Mouse (Mus musculus) megakaryocyte, embryonic 14.5 days (primary cell): Measurements from ENCODE around the gene Adgrv1. TPM values are rescaled to one million over a fixed set of nuclear protein-coding genes. Genes with fewer than 3 reads are reported as not detected.

ENCODE experiments used
- H3K27me3 ChIP-seq: replicated peaks from 2 replicates; pipeline ENCODE3; 2012; ENCODE audit warnings: inconsistent platforms
- H3K36me3 ChIP-seq: replicated peaks from 2 replicates; pipeline ENCODE3; 2012; ENCODE audit warnings: low read length, inconsistent platforms, mixed read lengths
- H3K4me1 ChIP-seq: 2 replicates; pipeline ENCODE4 v1.6.1; 2012; ENCODE audit warnings: inconsistent platforms
- H3K4me3 ChIP-seq: replicated peaks from 2 replicates; pipeline ENCODE3; 2012; ENCODE audit warnings: moderate library complexity, mild to moderate bottlenecking, inconsistent platforms
- H3K9me3 ChIP-seq: 2 replicates; pipeline ENCODE4 v1.6.1; 2012; ENCODE audit warnings: inconsistent platforms
- FLI1 ChIP-seq: IDR thresholded peaks from 2 replicates; pipeline ENCODE4 v1.6.1; 2012; ENCODE audit warnings: low read length, inconsistent platforms, mixed read lengths
- GATA1 ChIP-seq: IDR thresholded peaks from 3 replicates; pipeline ENCODE4 v1.6.1; 2012; ENCODE audit warnings: mixed read lengths, low read length, inconsistent platforms, borderline replicate concordance
- polyA plus RNA-seq: library from polyadenylated mRNA; stranded (reverse); fragments of >175 nt; gene quantifications from 2 replicates; pipeline ENCODE4 v1.2.3, GENCODE M21; 2012; ENCODE audit warnings: low replicate concordance; ENCODE audit not compliant: insufficient read depth

Gene Adgrv1
- polyA plus RNA-seq, 1 experiment: not detected

DNA sequence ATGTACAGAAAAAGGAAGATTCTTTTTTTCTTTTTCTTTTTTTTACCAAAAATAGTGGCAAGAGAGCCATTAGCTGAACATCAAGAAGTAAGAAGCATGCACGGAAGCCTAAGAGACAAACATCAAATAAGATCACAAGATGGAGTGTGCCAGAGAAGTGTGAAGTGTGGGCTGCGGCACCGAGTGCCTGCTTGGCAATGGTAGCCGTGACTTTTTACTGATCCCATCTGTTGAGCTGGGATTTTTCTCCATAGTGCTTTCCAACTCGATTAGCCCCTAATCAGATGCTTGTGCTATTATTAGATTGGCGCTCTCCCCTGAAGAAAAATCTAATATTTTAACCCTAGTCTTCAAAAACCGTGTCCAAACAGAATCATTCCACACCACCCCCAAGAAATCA lies 141.0 kb downstream of the Adgrv1 start:
- H3K4me1 ChIP-seq: no peaks in the 10 kb centered on the region
- TF ChIP-seq FLI1: no peak
- TF ChIP-seq GATA1: no peak
- peaks cover 7% of the 10 kb centered on the region for H3K9me3 ChIP-seq
- no peak overlapping the region for H3K4me3 ChIP-seq
- H3K36me3 ChIP-seq: no peaks in the 10 kb centered on the region
- no peaks in the 10 kb centered on the region for H3K27me3 ChIP-seq

DNA sequence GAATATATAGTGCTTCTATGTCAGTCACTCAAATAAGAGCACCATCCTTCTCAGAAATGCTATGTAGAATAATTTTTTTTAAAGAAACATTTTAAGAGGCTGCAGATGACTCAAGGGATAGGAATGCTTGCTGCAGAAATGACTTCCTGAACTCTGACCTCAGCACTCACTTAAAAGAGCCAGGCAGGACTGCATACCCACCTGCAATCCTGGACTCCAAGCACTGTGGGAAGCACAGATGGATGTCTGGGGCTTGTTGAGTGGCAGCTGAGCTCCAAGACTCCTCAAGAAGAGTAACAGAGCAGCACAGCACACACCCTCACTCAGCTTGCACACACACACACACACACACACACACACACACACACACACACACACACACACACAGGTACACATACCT lies 146.0 kb downstream of the Adgrv1 start:
- no peaks in the 10 kb centered on the region for H3K36me3 ChIP-seq
- TF ChIP-seq FLI1 (no peak), GATA1 (no peak)
- H3K4me3 ChIP-seq: no peak overlapping the region
- no peaks in the 10 kb centered on the region for H3K4me1 ChIP-seq
- no peaks in the 10 kb centered on the region for H3K27me3 ChIP-seq
- H3K9me3 ChIP-seq: peaks cover 7% of the 10 kb centered on the region

DNA sequence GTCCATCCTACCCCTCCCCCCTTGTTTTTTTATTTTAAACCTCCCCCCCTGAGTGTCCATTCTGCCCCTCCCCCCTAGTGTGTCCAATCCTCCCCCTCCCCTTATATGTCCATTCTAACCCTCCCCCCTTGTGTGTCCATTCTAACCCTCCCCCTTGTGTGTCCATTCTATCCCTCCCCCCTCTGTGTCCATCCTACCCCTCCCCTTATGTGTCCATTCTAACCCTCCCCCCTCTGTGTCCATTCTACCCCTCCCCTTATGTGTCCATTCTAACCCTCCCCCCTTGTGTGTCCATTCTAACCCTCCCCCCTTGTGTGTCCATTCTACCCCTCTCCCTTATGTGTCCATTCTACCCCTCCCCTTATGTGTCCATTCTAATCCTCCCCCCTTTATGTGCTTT lies 159.2 kb downstream of the Adgrv1 start:
- Histone ChIP-seq H3K4me1 (no peaks in the 10 kb centered on the region), H3K9me3 (peaks cover 8% of the 10 kb centered on the region), H3K27me3 (no peaks in the 10 kb centered on the region), H3K4me3 (no peak overlapping the region), H3K36me3 (no peaks in the 10 kb centered on the region)
- TF ChIP-seq FLI1 (no peak), GATA1 (no peak)

DNA sequence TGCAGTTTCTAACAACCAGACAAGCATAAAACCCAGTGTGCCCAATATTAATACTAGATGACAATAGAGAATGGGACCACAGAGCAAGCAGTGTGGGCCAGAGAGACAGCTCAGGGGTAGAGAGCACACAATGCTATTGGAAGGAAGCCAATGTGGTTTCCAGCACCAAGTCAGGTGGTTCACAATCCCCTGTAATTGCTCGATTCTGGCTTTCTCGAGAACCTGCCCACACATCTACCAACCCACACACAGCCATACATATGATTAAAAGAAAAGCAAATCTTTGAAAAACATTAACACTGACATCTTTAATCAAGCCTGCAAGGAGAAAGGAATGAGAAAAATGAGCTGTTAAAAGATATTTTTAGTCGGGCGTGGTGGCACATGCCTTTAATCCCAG lies 166.3 kb downstream of the Adgrv1 start:
- no peak for TF ChIP-seq FLI1
- no peaks in the 10 kb centered on the region for H3K36me3 ChIP-seq
- peaks cover 3% of the 10 kb centered on the region; the same call in 1 of the 2 replicates for H3K9me3 ChIP-seq
- no peaks in the 10 kb centered on the region for H3K4me1 ChIP-seq
- H3K4me3 ChIP-seq: no peak overlapping the region
- H3K27me3 ChIP-seq: no peaks in the 10 kb centered on the region

DNA sequence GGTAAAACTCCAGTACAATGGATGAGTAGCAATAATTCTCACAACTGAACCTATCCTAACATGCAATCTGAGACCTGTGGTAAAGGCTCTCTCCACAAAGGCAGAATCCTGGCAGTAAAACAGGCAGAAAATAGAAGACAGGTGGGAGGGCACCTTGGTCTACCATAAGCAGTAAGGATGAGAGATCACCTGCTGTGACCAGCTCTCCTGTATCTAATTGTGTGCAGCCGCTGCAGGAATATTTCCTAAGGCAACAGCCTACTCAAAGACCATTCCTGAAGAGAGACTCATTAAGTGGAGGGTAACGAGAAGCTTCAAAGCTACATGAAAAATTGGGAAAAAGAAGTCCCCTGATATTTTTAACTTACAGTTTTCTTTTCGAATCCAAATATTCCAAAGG lies 167.2 kb downstream of the Adgrv1 start:
- no peaks in the 10 kb centered on the region for H3K36me3 ChIP-seq
- TF ChIP-seq GATA1 (no peak), FLI1 (no peak)
- H3K27me3 ChIP-seq: no peaks in the 10 kb centered on the region
- H3K4me1 ChIP-seq: no peaks in the 10 kb centered on the region
- peaks cover 3% of the 10 kb centered on the region; the same call in 1 of the 2 replicates for H3K9me3 ChIP-seq
- H3K4me3 ChIP-seq: no peak overlapping the region

DNA sequence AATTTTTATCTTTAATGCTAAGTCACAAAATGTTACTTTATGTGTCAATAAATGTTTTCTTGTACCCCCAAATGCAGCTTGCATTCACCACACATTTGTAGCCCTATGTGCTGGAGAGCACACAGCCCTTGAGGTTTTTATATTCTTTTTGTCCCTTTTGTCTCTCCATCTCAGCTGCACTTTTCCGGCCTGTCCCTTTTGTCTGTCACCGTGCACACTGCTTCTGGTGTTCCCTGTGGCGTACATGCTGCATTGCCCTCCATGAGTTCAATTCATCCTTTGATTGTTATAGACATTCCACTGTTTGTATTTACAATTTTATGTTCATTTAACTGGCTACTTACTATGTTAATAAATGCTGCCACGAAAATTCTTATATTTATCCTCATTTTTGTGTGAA lies 183.3 kb downstream of the Adgrv1 start:
- H3K9me3 ChIP-seq: peaks cover 7% of the 10 kb centered on the region
- no peak for TF ChIP-seq GATA1
- no peak for TF ChIP-seq FLI1
- H3K4me3 ChIP-seq: no peak overlapping the region
- H3K36me3 ChIP-seq: no peaks in the 10 kb centered on the region
- no peaks in the 10 kb centered on the region for H3K4me1 ChIP-seq
- no peaks in the 10 kb centered on the region for H3K27me3 ChIP-seq

DNA sequence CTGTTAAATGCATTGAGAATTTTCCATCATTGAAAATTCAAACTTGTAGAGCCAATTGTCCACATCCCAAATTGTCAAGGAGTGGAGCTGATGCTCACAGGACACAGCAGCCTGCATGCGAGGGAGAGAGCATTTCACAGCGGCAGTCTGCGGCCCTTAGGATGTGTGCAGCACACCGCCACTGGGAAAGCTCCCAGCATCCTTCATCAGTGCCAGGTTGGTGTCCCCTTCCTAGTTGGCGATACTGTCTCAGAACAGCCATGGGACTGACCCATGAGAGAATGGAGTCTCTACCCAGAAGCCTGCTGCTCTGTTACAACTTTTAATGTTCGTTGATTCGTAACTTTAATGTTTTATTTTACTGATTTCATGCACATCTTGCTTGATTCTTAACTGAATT lies 183.8 kb downstream of the Adgrv1 start:
- no peaks in the 10 kb centered on the region for H3K4me1 ChIP-seq
- TF ChIP-seq FLI1 (no peak), GATA1 (no peak)
- no peaks in the 10 kb centered on the region for H3K27me3 ChIP-seq
- H3K36me3 ChIP-seq: no peaks in the 10 kb centered on the region
- H3K4me3 ChIP-seq: no peak overlapping the region
- H3K9me3 ChIP-seq: peaks cover 7% of the 10 kb centered on the region

DNA sequence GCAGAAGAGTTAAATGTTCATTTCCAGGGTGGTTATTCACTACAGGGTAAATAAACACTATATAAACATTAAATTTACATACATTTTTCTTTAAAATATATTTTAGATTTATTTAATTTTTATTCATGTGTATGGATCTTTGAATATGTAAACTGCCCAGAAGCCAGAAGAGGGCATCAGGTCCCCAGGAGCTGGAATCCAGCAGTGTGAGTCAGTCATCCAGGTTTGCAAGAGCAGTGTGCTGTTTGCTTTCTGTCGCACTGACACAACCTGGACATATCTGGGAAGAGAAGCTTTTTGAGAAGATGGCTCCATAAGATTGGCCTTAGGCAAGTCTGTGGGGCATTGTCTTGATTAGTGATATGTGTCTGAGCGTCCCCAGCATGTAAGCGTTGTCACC lies 191.5 kb downstream of the Adgrv1 start:
- Histone ChIP-seq H3K36me3 (no peaks in the 10 kb centered on the region), H3K4me1 (no peaks in the 10 kb centered on the region), H3K27me3 (no peaks in the 10 kb centered on the region), H3K9me3 (no peaks in the 10 kb centered on the region), H3K4me3 (no peak overlapping the region)
- TF ChIP-seq FLI1: no peak
- no peak for TF ChIP-seq GATA1

DNA sequence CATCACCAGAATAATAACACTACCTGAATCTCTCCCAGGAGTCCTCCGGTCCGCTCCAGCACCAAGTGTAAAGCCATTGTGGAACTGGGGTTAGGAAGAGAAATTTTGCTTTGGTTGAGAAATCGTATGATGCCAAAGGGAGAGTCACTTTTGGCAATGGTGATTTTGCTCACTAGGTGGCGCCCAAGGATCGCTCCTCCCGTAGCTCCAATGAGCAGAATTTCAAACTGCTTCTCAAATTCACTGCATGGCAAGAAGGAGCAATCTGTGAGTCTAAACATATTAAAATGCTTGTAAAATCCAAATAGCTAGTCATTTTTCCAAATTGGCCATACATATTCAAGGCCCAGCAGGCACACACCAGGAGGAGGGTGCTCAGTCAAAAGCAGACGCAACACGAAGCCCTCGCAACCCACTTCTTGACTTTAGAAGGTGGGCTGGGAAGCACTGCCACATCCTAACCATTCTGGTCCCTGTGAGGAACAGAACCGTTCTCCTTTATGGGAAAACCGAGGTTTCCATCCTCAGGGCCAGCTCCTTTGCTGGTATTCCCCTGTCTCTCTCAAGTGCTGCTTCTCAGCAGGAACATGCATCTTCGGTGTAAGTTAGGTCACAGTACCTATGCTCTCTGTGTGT lies 193.4 kb downstream of the Adgrv1 start:
- H3K9me3 ChIP-seq: no peaks in the 10 kb centered on the region
- H3K27me3 ChIP-seq: no peaks in the 10 kb centered on the region
- no peak overlapping the region for H3K4me3 ChIP-seq
- TF ChIP-seq FLI1 (no peak), GATA1 (no peak)
- H3K4me1 ChIP-seq: no peaks in the 10 kb centered on the region
- H3K36me3 ChIP-seq: no peaks in the 10 kb centered on the region

DNA sequence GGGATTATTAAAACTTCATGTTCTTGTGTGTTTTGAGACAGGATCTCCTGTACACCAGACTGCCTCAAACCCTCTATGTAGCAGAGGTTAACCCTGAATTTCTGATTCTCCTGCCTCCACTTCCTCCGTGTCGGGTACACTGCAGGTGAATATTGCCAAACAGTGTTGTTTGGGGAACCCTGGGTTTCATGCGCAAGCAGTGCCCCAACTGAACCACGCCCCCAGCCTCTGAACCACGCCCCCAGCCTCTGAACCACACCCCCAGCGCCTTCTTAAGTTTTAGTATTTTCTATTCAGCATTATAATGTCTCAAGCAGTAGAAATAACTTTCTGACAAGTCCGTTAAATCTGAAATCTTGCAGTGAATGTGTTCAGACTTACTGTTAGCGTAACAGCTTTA lies 195.9 kb downstream of the Adgrv1 start:
- Histone ChIP-seq H3K27me3 (no peaks in the 10 kb centered on the region), H3K4me1 (no peaks in the 10 kb centered on the region), H3K9me3 (no peaks in the 10 kb centered on the region; the same call in 1 of the 2 replicates), H3K36me3 (no peaks in the 10 kb centered on the region), H3K4me3 (no peak overlapping the region)
- TF ChIP-seq GATA1: no peak
- TF ChIP-seq FLI1: no peak

DNA sequence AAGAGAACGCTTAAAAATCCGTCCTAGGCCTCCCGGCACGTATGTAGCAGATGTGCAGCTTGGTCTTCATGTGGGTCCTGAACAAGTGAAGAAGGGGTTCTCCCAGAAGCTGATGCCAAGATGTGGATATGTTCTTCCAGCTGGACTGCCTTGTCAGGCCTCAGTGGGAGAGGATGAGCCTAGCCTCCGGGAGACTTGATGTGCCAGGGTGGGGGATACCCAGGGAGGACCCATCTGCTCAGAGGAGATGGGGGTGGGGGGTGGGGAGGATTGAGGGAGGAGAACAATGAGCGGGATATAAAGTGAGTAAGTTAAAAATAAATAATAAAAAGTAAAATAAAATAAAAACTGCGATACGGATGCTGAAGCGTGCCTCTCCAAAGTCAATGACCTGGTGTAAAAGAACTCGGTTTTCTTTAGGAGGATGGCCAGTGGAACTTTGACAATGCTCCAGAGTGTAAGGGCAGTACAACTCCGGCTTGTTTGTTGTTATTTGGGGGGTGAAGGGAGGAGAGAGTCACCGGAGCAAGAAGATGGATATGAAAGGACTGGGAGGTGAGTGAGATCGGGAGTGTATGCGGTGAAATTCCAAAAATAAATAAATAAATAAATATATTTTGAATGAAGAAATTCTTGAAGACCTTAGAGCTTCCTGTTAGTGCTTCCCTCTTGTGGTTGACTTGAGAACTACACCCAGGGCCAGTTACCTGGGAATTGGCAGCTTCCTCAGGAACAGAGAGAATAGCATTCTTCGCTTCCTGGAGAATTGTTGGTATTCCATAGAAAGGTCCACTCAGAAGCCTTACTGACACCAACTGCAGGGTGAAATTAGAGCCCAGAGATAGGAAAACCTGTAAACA lies 205.8 kb downstream of the Adgrv1 start:
- no peaks in the 10 kb centered on the region; the same call in 1 of the 2 replicates for H3K9me3 ChIP-seq
- no peaks in the 10 kb centered on the region for H3K27me3 ChIP-seq
- H3K36me3 ChIP-seq: no peaks in the 10 kb centered on the region
- H3K4me3 ChIP-seq: no peak overlapping the region
- no peaks in the 10 kb centered on the region for H3K4me1 ChIP-seq
- TF ChIP-seq FLI1 (no peak), GATA1 (no peak)
